Mouse (Mus musculus) heart, postnatal 0 days (tissue): ENCODE measurements at regions not wholly inside any gene's neighbourhood (a gene's known extent, or its start where the extent isn't known, plus 50 kb on each side); places are given as distances from the start of the nearest gene placed in this dataset.

Source experiments
- CTCF ChIP-seq: IDR thresholded peaks from 2 replicates; pipeline ENCODE4 v1.5.1; 2016; ENCODE audit warnings: antibody characterized with exemption, control low read depth, low read depth
- EP300 ChIP-seq: IDR thresholded peaks from 2 replicates; pipeline ENCODE4 v1.6.1; 2016; ENCODE audit warnings: antibody characterized with exemption, low read depth

GRCm38 (mm10) chr7:73195306-73195705, 180.0 kb upstream of the Rgma start:
- TF ChIP-seq CTCF (no peak), EP300 (no peak)
